Mouse (Mus musculus): Measurements from ENCODE around the gene Bod1.

DNA sequence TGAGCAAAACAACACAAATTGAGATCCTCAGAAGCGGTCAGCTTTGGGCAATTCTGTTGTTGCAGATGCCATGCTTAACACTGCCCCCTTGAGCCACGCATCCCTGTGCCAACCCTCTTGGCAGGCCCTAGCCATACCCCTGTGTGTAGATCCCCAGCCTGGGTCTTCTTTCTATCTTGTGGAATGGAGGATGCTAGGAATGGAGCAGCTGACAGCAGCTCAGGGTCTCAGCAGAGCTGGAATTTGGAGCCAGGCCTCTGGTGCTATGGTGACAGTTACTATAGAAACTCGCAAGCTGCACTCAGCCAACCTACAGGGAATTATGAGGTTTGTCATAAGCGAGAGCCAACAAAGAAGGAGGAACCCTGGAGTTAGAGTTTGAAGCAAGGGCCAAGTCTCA lies 23.1 kb upstream of the Bod1 start:
- TF ChIP-seq CTCF (IDR thresholded peaks at IDR 0.05; ENCODE audit: low read depth) (no peak), EP300 (optimal IDR thresholded peaks at IDR 0.05) (no peak)
